In genomic region chr8:48508641-48509599, GRCm38 (mm10) we compare ENCODE assay signal across 9 mouse cellular contexts.
DNase-seq lines count a peak whose midpoint lies in the region; ATAC-seq and TF ChIP-seq lines count a peak whose summit lies in the region.
"Had no signal": no experiment of that assay in that cellular context is flagged by ENCODE, and none has a peak within 500 bp of the region (broad histone marks: within the 10 kb centered on the region; RNA-seq: fewer than 3 reads in every experiment).

No protein-coding gene starts in this region.

- H3K4me3 ChIP-seq in limb, embryonic 14.5 days (replicated peaks; ENCODE audit: low read length): 0 out of 2 replicates have a peak overlapping the region, but pooled peaks have one; percentile 8
- H3K4me3 ChIP-seq in stomach, embryonic 16.5 days (replicated peaks; ENCODE audit: low read length): peak overlapping the region; percentile 29
- H3K4me3 ChIP-seq: liver, embryonic 15.5 days had no signal

- no peak for TF ChIP-seq POLR2A in limb, embryonic 14.5 days (IDR thresholded peaks at IDR 0.05; ENCODE audit: borderline replicate concordance, extremely low read depth, insufficient read depth, insufficient read length)

- no peaks in the 10 kb centered on the region for H3K36me3 ChIP-seq in limb, embryonic 14.5 days (ENCODE audit: control insufficient read depth, insufficient read depth, low read length)
- no peaks in the 10 kb centered on the region for H3K36me3 ChIP-seq in stomach, embryonic 16.5 days (ENCODE audit: control insufficient read depth, insufficient read depth, low read length)
- H3K36me3 ChIP-seq: liver, embryonic 15.5 days had no signal

- WGBS in limb, embryonic 14.5 days: 39% methylated on average over 29 of the region's 29 CpGs
- WGBS in stomach, embryonic 16.5 days: 47% methylated on average over 29 of the region's 29 CpGs

- H3K27me3 ChIP-seq in limb, embryonic 14.5 days (ENCODE audit: control insufficient read depth, insufficient read depth, low read length): no peaks in the 10 kb centered on the region
- no peaks in the 10 kb centered on the region for H3K27me3 ChIP-seq in stomach, embryonic 16.5 days (ENCODE audit: control insufficient read depth, insufficient read depth, low read length)
- H3K27me3 ChIP-seq: liver, embryonic 15.5 days had no signal

- peaks cover 14% of the 10 kb centered on the region for H3K4me1 ChIP-seq in limb, embryonic 14.5 days (ENCODE audit: control insufficient read depth, insufficient read depth, low read length)
- no peaks in the 10 kb centered on the region for H3K4me1 ChIP-seq in stomach, embryonic 16.5 days (ENCODE audit: control insufficient read depth, insufficient read depth, low read length)
- H3K4me1 ChIP-seq: liver, embryonic 15.5 days had no signal

- no peak overlapping the region for H3K9ac ChIP-seq in limb, embryonic 14.5 days (ENCODE audit: low read depth, low read length, severe bottlenecking)
- 0 out of 2 replicates have a peak overlapping the region, but pooled peaks have one; percentile 46 for H3K9ac ChIP-seq in stomach, embryonic 16.5 days (ENCODE audit: low read length)
- H3K9ac ChIP-seq: liver, embryonic 15.5 days had no signal

- no peaks in the 10 kb centered on the region for H3K9me3 ChIP-seq in limb, embryonic 14.5 days (ENCODE audit: control insufficient read depth, low read length)
- 0 out of 2 replicates have a peak, but pooled peaks cover 1% of the 10 kb centered on the region for H3K9me3 ChIP-seq in stomach, embryonic 16.5 days (replicated peaks; ENCODE audit: control insufficient read depth, low read length)
- H3K9me3 ChIP-seq: liver, embryonic 15.5 days had no signal

- H3K27ac ChIP-seq in limb, embryonic 14.5 days (replicated peaks; ENCODE audit: low read depth, low read length): no peak overlapping the region
- no peak overlapping the region for H3K27ac ChIP-seq in stomach, embryonic 16.5 days (ENCODE audit: low read length)
- H3K27ac ChIP-seq: liver, embryonic 15.5 days had no signal

- peak; percentile 72 for DNase-seq in embryo, embryonic 10 days (ENCODE audit: low spot score)
- no peak for DNase-seq in embryo, embryonic 9.5 days (ENCODE audit: extremely low spot score)
- DNase-seq in right cerebral cortex, postnatal 25 days: peak; percentile 37
- DNase-seq in right cerebral cortex, postnatal 36 days (ENCODE audit: low spot score in 2 of 2): no peak
- DNase-seq in limb, embryonic 14.5 days (ENCODE audit: low spot score): no peak
- no peak for DNase-seq in ovary, postnatal 36 days (ENCODE audit: low spot score)
- DNase-seq in urinary bladder, postnatal 10 days (ENCODE audit: low spot score): no peak

- 0 out of 2 replicates have a peak, but pooled peaks have one; percentile 15 for ATAC-seq in limb, embryonic 14.5 days (ENCODE audit: low FRiP score, low read depth)
- no peak for ATAC-seq in stomach, embryonic 16.5 days (ENCODE audit: insufficient read depth, low FRiP score)

- H3K4me2 ChIP-seq in limb, embryonic 14.5 days (replicated peaks; ENCODE audit: low read depth, low read length, severe bottlenecking): peak overlapping the region; percentile 31
- peak overlapping the region; percentile 45 for H3K4me2 ChIP-seq in stomach, embryonic 16.5 days (ENCODE audit: low read depth, low read length)
- H3K4me2 ChIP-seq: liver, embryonic 15.5 days had no signal

Comparison
In these comparisons a context has a peak if more than half of its experiments do, and no peak if none do; other contexts are left out.
1. DNase-seq: peak in embryo, embryonic 10 days (single experiment) and right cerebral cortex, postnatal 25 days (single experiment); none in embryo, embryonic 9.5 days (single experiment), right cerebral cortex, postnatal 36 days (0 of 2), limb, embryonic 14.5 days (single experiment), ovary, postnatal 36 days (single experiment) and urinary bladder, postnatal 10 days (single experiment).